Mouse (Mus musculus): ENCODE data around the gene Cebpg. TPM values are rescaled to one million over a fixed set of nuclear protein-coding genes. Genes with fewer than 3 reads are reported as not detected.

Cebpg gene
- polyA plus RNA-seq, 1 experiment, result 8.0 TPM

DNA sequence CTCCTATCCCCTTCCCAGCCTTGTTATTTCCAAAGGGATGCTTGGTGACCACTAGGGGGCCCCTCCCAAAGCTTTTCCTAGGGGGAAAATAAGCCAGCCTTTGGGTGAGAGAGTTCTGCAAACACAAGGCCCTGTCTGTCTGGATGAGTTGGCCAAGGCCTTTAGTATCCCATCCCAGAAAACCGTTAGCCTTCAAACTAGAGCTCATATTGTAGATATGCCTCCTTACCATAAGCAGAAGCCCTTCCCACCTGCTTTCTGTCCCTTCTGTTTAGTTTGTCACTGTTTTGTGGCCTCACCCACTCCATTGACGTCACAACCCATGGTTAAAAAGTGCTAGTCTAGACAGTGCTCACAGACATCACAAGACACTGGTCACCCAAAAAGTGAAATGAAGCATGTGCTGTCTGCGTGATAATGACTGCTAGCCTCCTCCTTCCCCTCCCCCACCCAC lies 29.5 kb downstream of the Cebpg start:
- peak overlapping the region; percentile 99 for H3K27ac ChIP-seq (ENCODE audit: insufficient read depth, low read depth, low read length)

DNA sequence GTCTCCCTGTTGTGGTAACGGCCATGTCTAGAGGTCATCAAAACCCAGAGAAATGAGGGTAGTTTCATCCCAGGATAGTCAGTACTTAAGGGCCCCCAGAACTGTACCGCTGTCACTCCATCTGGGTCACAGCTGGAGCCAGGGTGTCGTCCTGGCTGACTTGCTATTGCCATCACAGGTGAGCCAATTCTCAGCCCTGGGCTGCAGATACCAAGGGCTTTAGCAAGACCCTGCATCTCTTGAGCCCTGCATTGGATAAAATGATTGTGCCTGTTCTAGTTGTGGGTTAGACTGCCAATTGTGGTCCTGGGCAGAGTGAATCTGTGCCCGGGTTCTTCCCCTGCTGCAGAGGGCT lies 30.1 kb downstream of the Cebpg start:
- Histone ChIP-seq H3K36me3 (ENCODE audit: control insufficient read depth, insufficient read depth, low read length) (peaks cover 23% of the 10 kb centered on the region), H3K4me3 (ENCODE audit: low read depth, low read length) (no peak overlapping the region), H3K27ac (ENCODE audit: insufficient read depth, low read depth, low read length) (no peak overlapping the region), H3K4me1 (ENCODE audit: control insufficient read depth, insufficient read depth, insufficient read length, low read length) (peaks cover 26% of the 10 kb centered on the region), H3K27me3 (ENCODE audit: control insufficient read depth, insufficient read depth, low read length) (no peaks in the 10 kb centered on the region)
- TF ChIP-seq CTCF (IDR thresholded peaks at IDR 0.05; ENCODE audit: extremely low read depth, insufficient read length, insufficient replicate concordance, low read depth, low read length), result no peak
- no peak for TF ChIP-seq POLR2A (IDR thresholded peaks at IDR 0.05; ENCODE audit: low read depth, low read length)
- WGBS, result 69% methylated on average over 4 of the region's 4 CpGs

More for the DNA sequence above, 29.5 kb downstream of the Cebpg start:
- TF ChIP-seq CTCF (IDR thresholded peaks at IDR 0.05; ENCODE audit: extremely low read depth, insufficient read length, insufficient replicate concordance, low read depth, low read length) (peak; percentile 71; the same call in 1 of the 2 replicates), POLR2A (IDR thresholded peaks at IDR 0.05; ENCODE audit: low read depth, low read length) (no peak)
- peaks cover 26% of the 10 kb centered on the region for H3K4me1 ChIP-seq (ENCODE audit: control insufficient read depth, insufficient read depth, insufficient read length, low read length)
- WGBS, result 44% methylated on average over 3 of the region's 3 CpGs
- H3K4me3 ChIP-seq (ENCODE audit: low read depth, low read length), result peak overlapping the region; percentile 68
- peaks cover 24% of the 10 kb centered on the region for H3K36me3 ChIP-seq (ENCODE audit: control insufficient read depth, insufficient read depth, low read length)
- no peaks in the 10 kb centered on the region for H3K27me3 ChIP-seq (ENCODE audit: control insufficient read depth, insufficient read depth, low read length)

DNA sequence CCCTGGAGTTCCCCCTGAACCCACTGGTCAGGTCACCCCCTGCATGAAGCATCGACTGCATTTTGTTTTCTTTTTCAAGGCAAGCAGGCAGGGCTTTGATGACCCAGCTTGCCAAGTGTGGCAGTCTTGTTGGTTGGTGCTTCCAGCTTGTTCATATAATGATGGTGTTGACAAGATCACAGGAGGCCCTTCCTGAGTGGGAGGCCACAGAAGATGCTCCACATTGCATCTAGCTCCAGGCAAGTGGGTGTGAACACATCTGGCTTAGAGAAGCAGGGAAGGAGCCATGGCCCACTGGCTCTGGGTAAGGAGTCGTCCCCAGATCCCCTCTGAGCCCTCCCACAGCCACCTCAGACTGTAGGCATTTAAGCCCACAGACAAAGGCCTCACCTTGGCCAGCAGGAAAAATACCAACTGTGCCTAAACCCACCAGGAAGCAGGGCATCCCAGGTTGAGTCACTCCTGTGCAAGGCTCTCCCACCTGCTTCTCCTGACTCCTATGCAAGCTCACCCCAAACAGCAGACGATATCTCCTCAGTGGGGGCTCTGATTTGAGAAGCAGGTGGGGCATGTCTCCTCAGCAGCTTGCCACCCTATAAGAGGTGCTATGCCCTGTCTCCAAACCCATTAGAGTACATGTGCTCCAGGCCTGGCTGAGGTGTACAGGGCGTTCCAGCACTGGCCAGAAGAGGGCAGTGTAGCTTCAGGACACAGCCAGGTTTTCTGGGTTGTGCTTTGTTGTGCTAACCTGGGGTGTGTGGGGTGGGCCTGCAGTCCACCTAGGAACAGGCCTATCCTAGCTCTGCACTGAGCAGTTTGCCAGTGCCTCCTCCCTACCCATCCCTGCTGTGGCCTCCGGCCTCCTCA lies 30.7 kb downstream of the Cebpg start:
- no peak overlapping the region for H3K27ac ChIP-seq (ENCODE audit: insufficient read depth, low read depth, low read length)
- no peak for TF ChIP-seq POLR2A (IDR thresholded peaks at IDR 0.05; ENCODE audit: low read depth, low read length)
- peak; percentile 93 for TF ChIP-seq CTCF (IDR thresholded peaks at IDR 0.05; ENCODE audit: extremely low read depth, insufficient read length, insufficient replicate concordance, low read depth, low read length)
- no peak overlapping the region for H3K4me3 ChIP-seq (ENCODE audit: low read depth, low read length)
- peaks cover 26% of the 10 kb centered on the region for H3K4me1 ChIP-seq (ENCODE audit: control insufficient read depth, insufficient read depth, insufficient read length, low read length)
- peaks cover 26% of the 10 kb centered on the region for H3K36me3 ChIP-seq (ENCODE audit: control insufficient read depth, insufficient read depth, low read length)
- no peaks in the 10 kb centered on the region for H3K27me3 ChIP-seq (ENCODE audit: control insufficient read depth, insufficient read depth, low read length)
- WGBS, result 44% methylated on average over 5 of the region's 5 CpGs

DNA sequence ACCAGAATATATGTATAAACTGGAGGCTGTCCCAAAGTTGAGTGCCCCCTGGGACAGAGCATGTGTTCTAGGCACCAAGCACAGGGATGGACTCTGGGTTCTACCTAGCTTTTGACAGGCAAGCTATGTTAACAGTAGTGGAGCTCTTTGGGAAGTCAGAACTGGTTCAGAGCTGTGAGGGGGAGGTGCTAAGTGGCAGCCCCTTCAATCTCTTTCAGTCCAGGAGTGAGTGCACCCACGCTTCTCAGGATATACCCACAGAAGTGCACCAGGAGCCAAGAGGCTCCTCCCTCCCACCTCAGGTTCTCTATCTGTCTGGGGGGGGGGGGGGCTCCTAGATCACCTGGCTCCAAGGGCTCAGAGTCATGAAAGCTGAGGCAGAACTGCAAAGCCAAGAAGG lies 31.9 kb downstream of the Cebpg start:
- WGBS, result 73% methylated on average over 1 of the region's 1 CpGs
- no peak overlapping the region for H3K4me3 ChIP-seq (ENCODE audit: low read depth, low read length)
- H3K36me3 ChIP-seq (ENCODE audit: control insufficient read depth, insufficient read depth, low read length), result peaks cover 24% of the 10 kb centered on the region
- H3K4me1 ChIP-seq (ENCODE audit: control insufficient read depth, insufficient read depth, insufficient read length, low read length), result peaks cover 15% of the 10 kb centered on the region
- H3K27ac ChIP-seq (ENCODE audit: insufficient read depth, low read depth, low read length), result no peak overlapping the region
- TF ChIP-seq POLR2A (IDR thresholded peaks at IDR 0.05; ENCODE audit: low read depth, low read length), result no peak
- no peak for TF ChIP-seq CTCF (IDR thresholded peaks at IDR 0.05; ENCODE audit: extremely low read depth, insufficient read length, insufficient replicate concordance, low read depth, low read length)
- H3K27me3 ChIP-seq (ENCODE audit: control insufficient read depth, insufficient read depth, low read length), result no peaks in the 10 kb centered on the region

DNA sequence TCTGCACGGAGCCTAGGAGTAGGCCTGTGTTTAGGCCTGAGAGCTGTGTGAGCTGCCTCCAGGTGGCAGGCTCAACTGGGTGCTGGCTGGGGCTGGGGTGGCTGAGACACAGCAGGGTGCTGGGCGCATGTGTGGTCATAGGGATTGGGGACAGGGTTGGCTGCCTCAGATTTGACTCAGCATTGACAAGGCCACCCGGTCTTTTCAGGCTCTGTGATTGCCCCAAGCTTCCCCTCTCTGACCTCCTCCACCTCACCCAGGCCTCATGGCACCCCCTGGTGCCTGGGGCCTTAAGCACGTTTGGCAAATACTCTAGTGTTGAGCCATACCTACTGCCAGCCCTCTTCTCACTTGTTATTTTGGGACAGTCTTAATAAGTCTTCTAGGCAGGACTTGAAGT lies 33.1 kb downstream of the Cebpg start:
- Histone ChIP-seq H3K4me3 (ENCODE audit: low read depth, low read length) (no peak overlapping the region), H3K36me3 (ENCODE audit: control insufficient read depth, insufficient read depth, low read length) (peaks cover 24% of the 10 kb centered on the region), H3K4me1 (ENCODE audit: control insufficient read depth, insufficient read depth, insufficient read length, low read length) (peaks cover 13% of the 10 kb centered on the region), H3K27ac (ENCODE audit: insufficient read depth, low read depth, low read length) (no peak overlapping the region), H3K27me3 (ENCODE audit: control insufficient read depth, insufficient read depth, low read length) (no peaks in the 10 kb centered on the region)
- 86% methylated on average over 4 of the region's 4 CpGs for WGBS
- TF ChIP-seq POLR2A (IDR thresholded peaks at IDR 0.05; ENCODE audit: low read depth, low read length), result no peak
- TF ChIP-seq CTCF (IDR thresholded peaks at IDR 0.05; ENCODE audit: extremely low read depth, insufficient read length, insufficient replicate concordance, low read depth, low read length), result no peak

DNA sequence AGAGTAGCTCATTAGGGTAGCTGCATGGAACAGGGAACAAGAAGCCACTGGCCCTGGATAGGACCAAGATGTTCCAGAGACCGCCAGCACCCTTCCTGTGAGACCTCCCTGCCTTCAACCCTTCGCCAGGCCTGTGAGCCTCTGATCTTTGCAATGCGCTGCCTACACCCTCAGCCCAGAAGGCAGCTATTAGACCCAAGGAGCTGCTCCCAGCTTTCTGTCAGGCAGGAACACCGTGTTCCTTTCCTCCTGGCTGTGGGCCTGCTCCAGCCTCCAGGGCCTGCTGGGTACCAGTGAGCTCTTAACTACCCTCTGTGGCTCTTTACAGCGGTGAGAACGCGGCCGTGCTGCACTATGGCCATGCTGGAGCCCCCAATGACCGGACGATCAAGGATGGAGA lies 35.0 kb downstream of the Cebpg start:
- no peak for TF ChIP-seq POLR2A (IDR thresholded peaks at IDR 0.05; ENCODE audit: low read depth, low read length)
- TF ChIP-seq CTCF (IDR thresholded peaks at IDR 0.05; ENCODE audit: extremely low read depth, insufficient read length, insufficient replicate concordance, low read depth, low read length), result no peak
- 93% methylated on average over 10 of the region's 10 CpGs for WGBS

DNA sequence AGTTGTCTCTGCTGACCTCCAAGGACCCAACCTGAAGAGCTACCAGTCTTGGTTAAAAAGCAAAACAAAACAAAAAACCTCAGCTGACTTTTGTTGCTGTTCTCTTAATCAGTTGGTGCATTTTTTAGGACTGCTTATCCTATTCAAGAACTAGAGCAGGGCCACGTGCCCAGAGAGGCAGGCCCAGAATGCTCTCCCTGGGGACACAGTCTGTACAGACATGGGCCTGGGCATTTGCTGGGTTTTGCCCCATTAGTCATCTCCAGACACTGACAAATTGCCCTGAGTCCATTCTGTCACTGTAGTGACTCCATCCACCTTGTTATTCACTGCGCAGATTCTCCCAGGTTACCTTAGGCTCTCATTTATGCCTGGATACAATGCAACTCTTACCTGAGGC lies 41.1 kb downstream of the Cebpg start:
- WGBS, result 87% methylated on average over 2 of the region's 2 CpGs
- H3K4me3 ChIP-seq (ENCODE audit: low read depth, low read length), result no peak overlapping the region
- H3K36me3 ChIP-seq (ENCODE audit: control insufficient read depth, insufficient read depth, low read length), result peaks cover 7% of the 10 kb centered on the region
- no peak for TF ChIP-seq POLR2A (IDR thresholded peaks at IDR 0.05; ENCODE audit: low read depth, low read length)
- H3K27ac ChIP-seq (ENCODE audit: insufficient read depth, low read depth, low read length), result no peak overlapping the region
- H3K27me3 ChIP-seq (ENCODE audit: control insufficient read depth, insufficient read depth, low read length), result no peaks in the 10 kb centered on the region
- H3K4me1 ChIP-seq (ENCODE audit: control insufficient read depth, insufficient read depth, insufficient read length, low read length), result no peaks in the 10 kb centered on the region

More for the DNA sequence above, 35.0 kb downstream of the Cebpg start:
- Histone ChIP-seq H3K4me1 (ENCODE audit: control insufficient read depth, insufficient read depth, insufficient read length, low read length) (no peaks in the 10 kb centered on the region), H3K27ac (ENCODE audit: insufficient read depth, low read depth, low read length) (no peak overlapping the region), H3K27me3 (ENCODE audit: control insufficient read depth, insufficient read depth, low read length) (no peaks in the 10 kb centered on the region), H3K36me3 (ENCODE audit: control insufficient read depth, insufficient read depth, low read length) (peaks cover 24% of the 10 kb centered on the region), H3K4me3 (ENCODE audit: low read depth, low read length) (no peak overlapping the region)

Measured in small intestine, adult 2 months (tissue).